Mouse (Mus musculus): ENCODE results near the gene Magea2.
"Not testable (repeated sequence)": the region's sequence is repeated elsewhere in the genome, so short reads cannot be mapped to it uniquely, and the experiment has no call there.

The Magea2 gene

GRCm38 (mm10) chrX:155093566-155093965 is at the start of gene Magea2:
Gene Magea2 (minus strand): TSS chrX:155093666.
- not testable (repeated sequence) for DNase-seq (ENCODE audit: low read depth)

DNA sequence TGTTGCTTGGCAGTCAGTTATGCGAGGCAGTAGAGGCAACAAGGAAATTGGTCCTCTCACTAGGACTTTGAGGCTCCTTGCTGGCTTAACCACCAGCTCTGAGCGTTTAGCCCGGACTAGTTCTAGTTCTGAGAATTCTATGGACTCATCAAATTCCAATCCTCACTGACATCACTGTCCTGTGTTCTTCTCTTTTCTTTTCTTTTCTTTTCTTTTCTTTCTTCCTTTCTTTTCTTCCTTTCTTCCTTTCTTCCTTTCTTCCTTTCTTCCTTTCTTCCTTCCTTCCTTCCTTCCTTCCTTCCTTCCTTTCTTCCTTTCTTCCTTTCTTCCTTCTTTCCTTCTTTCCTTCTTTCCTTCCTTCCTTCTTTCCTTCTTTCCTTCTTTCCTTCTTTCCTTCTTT is 34.8 kb upstream of the Magea2 start, which contains the start of gene Cldn34b2:
Gene Cldn34b2 (minus strand): TSS at position 101 of the 400 bp plus-strand sequence.
- DNase-seq (ENCODE audit: low read depth): not testable (repeated sequence)

- DNase-seq (ENCODE audit: low read depth): no peak
These were observed 4.6 kb upstream of the Magea2 start for GRCm38 (mm10) chrX:155098024-155098423.

- not testable (repeated sequence) for DNase-seq (ENCODE audit: low read depth)
These were observed 3.8 kb downstream of the Magea2 start, which contains the start of gene Magea1 for GRCm38 (mm10) chrX:155089693-155090092. Gene Magea1 (minus strand): TSS chrX:155089793.

DNA sequence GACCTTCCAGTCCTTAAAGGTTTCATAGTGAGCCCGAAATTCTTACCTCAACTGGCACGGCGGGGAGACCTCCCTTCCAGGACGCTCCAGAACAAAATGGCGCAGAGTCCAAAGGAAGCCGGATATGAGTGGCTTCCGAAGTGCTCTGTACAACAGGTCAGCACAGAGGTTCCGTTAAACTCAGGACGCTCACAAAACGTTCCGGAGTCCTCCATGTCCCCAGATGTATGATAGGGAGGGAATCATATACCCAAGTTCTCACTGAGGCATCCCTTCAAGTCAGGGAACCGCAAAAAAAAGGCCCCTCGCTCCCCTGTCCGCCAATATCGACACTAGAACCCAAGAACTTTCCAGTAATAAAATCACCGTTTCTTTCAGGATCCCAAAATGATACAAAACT is 30.4 kb downstream of the Magea2 start, which contains the start of gene Magea5:
Gene Magea5 (minus strand): TSS at position 101 of the 400 bp plus-strand sequence.
- DNase-seq (ENCODE audit: low read depth): not testable (repeated sequence)

DNA sequence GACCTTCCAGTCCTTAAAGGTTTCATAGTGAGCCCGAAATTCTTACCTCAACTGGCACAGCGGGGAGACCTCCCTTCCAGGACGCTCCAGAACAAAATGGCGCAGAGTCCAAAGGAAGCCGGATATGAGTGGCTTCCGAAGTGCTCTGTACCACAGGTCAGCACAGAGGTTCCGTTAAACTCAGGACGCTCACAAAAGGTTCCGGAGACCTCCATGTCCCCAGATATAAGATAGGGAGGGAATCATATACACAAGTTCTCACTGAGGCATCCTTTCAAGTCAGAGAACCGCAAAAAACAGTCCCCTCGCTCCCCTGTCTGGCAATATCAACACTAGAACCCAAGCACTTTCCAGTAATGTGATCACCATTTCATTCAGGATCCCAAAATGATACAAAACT is 97.7 kb downstream of the Magea2 start, which contains the start of gene Magea8:
Gene Magea8 (minus strand): TSS at position 101 of the 400 bp plus-strand sequence.
- DNase-seq (ENCODE audit: low read depth): not testable (repeated sequence)
